Mouse (Mus musculus) CH12.LX (cell line): ENCODE measurements at regions not wholly inside any gene's neighbourhood (a gene's known extent, or its start where the extent isn't known, plus 50 kb on each side); places are given as distances from the start of the nearest gene placed in this dataset.

ENCODE experiments used
- DNase-seq: peaks from one replicate; pipeline ENCODE4 v3.0.0-alpha.2; 2013; ENCODE audit errors: extremely low read depth
- H3K27ac ChIP-seq: 2 replicates; pipeline ENCODE4 v1.5.1; 2012; ENCODE audit warnings: low read depth, mild to moderate bottlenecking, control low read depth, moderate library complexity; ENCODE audit not compliant: insufficient read depth
- H3K27me3 ChIP-seq: replicated peaks from 2 replicates; pipeline ENCODE3; 2012; ENCODE audit warnings: inconsistent platforms
- H3K36me3 ChIP-seq, 2 experiments: replicated peaks in 1 of 2; 2 replicates each; pipeline versions ENCODE3 to v1.6.1; 2012; ENCODE audit warnings: inconsistent platforms in 1 of 2, low read length in 1 of 2, mild to moderate bottlenecking in 1 of 2, mixed read lengths in 1 of 2, moderate library complexity in 1 of 2; ENCODE audit not compliant: control insufficient read depth in 1 of 2, insufficient read depth in 1 of 2
- H3K4me1 ChIP-seq, 2 experiments: 2 replicates each; pipeline ENCODE4 v1.6.1; 2012; ENCODE audit warnings: inconsistent platforms in 1 of 2, moderate library complexity in 1 of 2; ENCODE audit not compliant: insufficient read depth in 2 of 2, control insufficient read depth in 1 of 2
- H3K4me2 ChIP-seq: 2 replicates; pipeline ENCODE4 v1.6.1; 2012; ENCODE audit warnings: low read depth, mild to moderate bottlenecking, control low read depth; ENCODE audit not compliant: poor library complexity, insufficient read depth, severe bottlenecking
- H3K4me3 ChIP-seq, 3 experiments: fragments of 150-350 bp in 1 of 3; sonication (generic) in 1 of 3; replicated peaks in 1 of 3; 2 replicates each; pipeline versions ENCODE3 to v1.5.1; 2011 to 2012; ENCODE audit warnings: low read depth in 2 of 3, low read length in 2 of 3, mild to moderate bottlenecking in 2 of 3, moderate library complexity in 2 of 3, control low read depth in 1 of 3, improper control_type of control experiment in 1 of 3, inconsistent platforms in 1 of 3, mixed read lengths in 1 of 3; ENCODE audit not compliant: poor library complexity in 1 of 3
- H3K79me2 ChIP-seq: replicated peaks from 2 replicates; pipeline ENCODE4 v1.6.1; 2012; ENCODE audit warnings: mild to moderate bottlenecking, moderate library complexity; ENCODE audit not compliant: control insufficient read depth, poor library complexity, insufficient read depth, severe bottlenecking; ENCODE audit errors: extremely low read depth
- H3K9ac ChIP-seq: 2 replicates; pipeline ENCODE4 v1.6.1; 2012; ENCODE audit warnings: low read depth, mild to moderate bottlenecking, control low read depth, moderate library complexity; ENCODE audit not compliant: insufficient read depth
- H3K9me3 ChIP-seq: replicated peaks from 2 replicates; pipeline ENCODE3; 2012; ENCODE audit warnings: low read length, inconsistent platforms, mixed read lengths
- BHLHE40 ChIP-seq: IDR thresholded peaks from 2 replicates; pipeline ENCODE4 v1.6.1; 2011; ENCODE audit warnings: mild to moderate bottlenecking, low read depth, low read length, improper control_type of control experiment
- CHD2 ChIP-seq: IDR thresholded peaks from 2 replicates; pipeline ENCODE4 v1.6.1; 2011; ENCODE audit warnings: low read length, improper control_type of control experiment
- E2F4 ChIP-seq: IDR thresholded peaks from 2 replicates; pipeline ENCODE4 v1.6.1; 2011; ENCODE audit warnings: low read depth, low read length, improper control_type of control experiment; ENCODE audit not compliant: insufficient replicate concordance
- ELF1 ChIP-seq: IDR thresholded peaks from 2 replicates; pipeline ENCODE4 v1.6.1; 2014; ENCODE audit warnings: low read depth, mild to moderate bottlenecking, inconsistent platforms, low read length, improper control_type of control experiment
- EP300 ChIP-seq: IDR thresholded peaks from 2 replicates; pipeline ENCODE4 v1.6.1; 2011; ENCODE audit warnings: low read length, improper control_type of control experiment
- ETS1 ChIP-seq: conservative IDR thresholded peaks from 2 replicates; pipeline ENCODE4 v1.6.1; 2012; ENCODE audit warnings: low read depth, mild to moderate bottlenecking, inconsistent platforms, low read length, improper control_type of control experiment, moderate library complexity
- MAX ChIP-seq: IDR thresholded peaks from 2 replicates; pipeline ENCODE4 v1.6.1; 2011; ENCODE audit warnings: low read length, improper control_type of control experiment
- MEF2A ChIP-seq: IDR thresholded peaks from 2 replicates; pipeline ENCODE4 v1.6.1; 2014; ENCODE audit warnings: low read depth, mild to moderate bottlenecking, inconsistent platforms, low read length, improper control_type of control experiment, borderline replicate concordance
- MXI1 ChIP-seq: IDR thresholded peaks from 2 replicates; pipeline ENCODE4 v1.6.1; 2011; ENCODE audit warnings: mild to moderate bottlenecking, low read depth, low read length, improper control_type of control experiment
- NELFE ChIP-seq: IDR thresholded peaks from 2 replicates; pipeline ENCODE4 v1.6.1; 2011; ENCODE audit warnings: low read depth, low read length, improper control_type of control experiment
- NRF1 ChIP-seq: IDR thresholded peaks from 2 replicates; pipeline ENCODE4 v1.6.1; 2014; ENCODE audit warnings: low read depth, mild to moderate bottlenecking, inconsistent platforms, low read length, improper control_type of control experiment, moderate library complexity
- POLR2AphosphoS2 ChIP-seq: IDR thresholded peaks from 2 replicates; pipeline ENCODE4 v1.6.1; 2011; ENCODE audit warnings: low read depth, low read length, improper control_type of control experiment
- RCOR1 ChIP-seq: conservative IDR thresholded peaks from 2 replicates; pipeline ENCODE4 v1.6.1; 2012; ENCODE audit warnings: low read depth, mild to moderate bottlenecking, inconsistent platforms, low read length, improper control_type of control experiment
- SIN3A ChIP-seq: IDR thresholded peaks from 2 replicates; pipeline ENCODE4 v1.6.1; 2012; ENCODE audit warnings: low read length, improper control_type of control experiment, inconsistent platforms
- TCF12 ChIP-seq: IDR thresholded peaks from 2 replicates; pipeline ENCODE4 v1.6.1; 2014; ENCODE audit warnings: low read depth, mild to moderate bottlenecking, inconsistent platforms, low read length, improper control_type of control experiment
- UBTF ChIP-seq: IDR thresholded peaks from 2 replicates; pipeline ENCODE4 v1.6.1; 2012; ENCODE audit warnings: low read depth, mild to moderate bottlenecking, inconsistent platforms, low read length, improper control_type of control experiment, moderate library complexity
- USF2 ChIP-seq: conservative IDR thresholded peaks from 2 replicates; pipeline ENCODE4 v1.6.1; 2011; ENCODE audit warnings: low read depth, low read length, improper control_type of control experiment
- ZKSCAN1 ChIP-seq: IDR thresholded peaks from 2 replicates; pipeline ENCODE4 v1.6.1; 2012; ENCODE audit warnings: low read depth, inconsistent platforms, low read length, improper control_type of control experiment, borderline replicate concordance
- dilution Hi-C: fragments of 300-500 bp; cut with MboI; formaldehyde crosslinking; loops from 2 replicates; pipeline ENCODE4 v1.14.3; 2020; ENCODE audit warnings: low sequenced_read_pairs; ENCODE audit not compliant: extremely low pct_unique_long_range_greater_than_20kb, extremely low pct_ligation_motif_present
- in situ Hi-C: fragments of 300-500 bp; cut with MboI; formaldehyde crosslinking; loops from 3 replicates; pipeline ENCODE4 v1.14.3; 2019; ENCODE audit warnings: low sequenced_read_pairs, low pct_ligation_motif_present, low pct_unique_long_range_greater_than_20kb, mixed read lengths

GRCm38 (mm10) chr17:82171216-82171615 is 433.0 kb upstream of the Slc8a1 start:
- Histone ChIP-seq H3K9ac (no peak overlapping the region), H3K4me2 (no peak overlapping the region), H3K4me1 (no peaks in the 10 kb centered on the region), H3K27ac (no peak overlapping the region), H3K4me3 (no peak overlapping the region), H3K27me3 (no peaks in the 10 kb centered on the region), H3K79me2 (no peaks in the 10 kb centered on the region), H3K9me3 (peaks cover 19% of the 10 kb centered on the region), H3K36me3 (no peaks in the 10 kb centered on the region)
- dilution Hi-C loops = no loop called here
- in situ Hi-C loops = no loop called here
- TF ChIP-seq TCF12 = no peak
- TF ChIP-seq EP300 = no peak
- no peak for TF ChIP-seq ELF1
- no peak for TF ChIP-seq NELFE
- no peak for TF ChIP-seq E2F4
- no peak for TF ChIP-seq BHLHE40
- no peak for TF ChIP-seq MAX
- TF ChIP-seq MEF2A = no peak
- no peak for TF ChIP-seq MXI1
- TF ChIP-seq CHD2 = no peak
- TF ChIP-seq SIN3A = no peak
- no peak for TF ChIP-seq USF2
- TF ChIP-seq NRF1 = no peak
- DNase-seq = no peak

DNA sequence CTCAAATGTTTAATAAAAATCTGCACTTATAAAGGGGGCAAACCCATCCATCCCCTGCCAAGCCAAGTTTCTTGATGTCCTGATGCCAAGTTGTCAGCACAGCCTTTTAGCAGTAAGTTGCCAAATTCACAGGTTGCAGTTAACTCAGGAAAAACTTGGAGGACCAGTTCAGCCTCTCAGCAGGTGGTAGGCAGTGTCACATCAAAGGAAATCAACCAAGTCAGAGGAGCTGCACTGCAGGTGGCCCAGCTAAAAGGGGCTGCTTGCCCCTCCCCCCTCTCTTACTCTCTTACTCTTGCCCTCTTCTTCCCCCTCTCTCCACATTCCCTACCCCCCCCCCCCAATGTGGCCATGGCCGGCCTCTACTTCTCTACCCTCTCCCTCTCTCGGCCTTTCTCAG is 415.3 kb upstream of the Slc8a1 start:
- in situ Hi-C loops = no loop called here
- DNase-seq = no peak
- Histone ChIP-seq H3K36me3 (no peaks in the 10 kb centered on the region), H3K4me1 (no peaks in the 10 kb centered on the region), H3K9ac (no peak overlapping the region), H3K4me2 (no peak overlapping the region), H3K79me2 (no peaks in the 10 kb centered on the region), H3K9me3 (peaks cover 23% of the 10 kb centered on the region), H3K27me3 (no peaks in the 10 kb centered on the region), H3K27ac (no peak overlapping the region), H3K4me3 (no peak overlapping the region)
- dilution Hi-C loops = no loop called here
- TF ChIP-seq SIN3A = no peak
- TF ChIP-seq ETS1 = no peak
- TF ChIP-seq POLR2AphosphoS2 = no peak
- no peak for TF ChIP-seq BHLHE40
- no peak for TF ChIP-seq ZKSCAN1
- no peak for TF ChIP-seq UBTF
- no peak for TF ChIP-seq RCOR1
